Mouse (Mus musculus): ENCODE results near the gene Wfdc13.

- no peak for TF ChIP-seq CTCF (IDR thresholded peaks at IDR 0.05; ENCODE audit: extremely low read depth, insufficient read depth, insufficient read length, insufficient replicate concordance)
- no peak for TF ChIP-seq POLR2A (IDR thresholded peaks at IDR 0.05; ENCODE audit: low read depth, low read length)
These were observed 19.3 kb downstream of the Wfdc13 start for GRCm38 (mm10) chr2:164704235-164704634.

Data from spleen, adult 2 months (tissue).